Mouse (Mus musculus) stomach, postnatal 0 days (tissue): ENCODE measurements around the gene Iffo2. TPM values are rescaled to one million over a fixed set of nuclear protein-coding genes. Genes with fewer than 3 reads are reported as not detected.

Experiments used
- ATAC-seq: fragments of 200-750 bp; cut with Nextera tagmentation; 2 replicates; pipeline ENCODE4 v1.8.0; 2017; ENCODE audit not compliant: low FRiP score, low TSS enrichment
- DNase-seq: peaks from one replicate; pipeline ENCODE4 v3.0.0-alpha.2; 2016; ENCODE audit warnings: low spot score
- H3K27ac ChIP-seq: fragments of 300-500 bp; sonication (generic); replicated peaks from 2 replicates; pipeline ENCODE4 v1.5.1; 2014; ENCODE audit warnings: mild to moderate bottlenecking, control low read depth
- H3K27me3 ChIP-seq: fragments of 300-500 bp; sonication (generic); 2 replicates; pipeline ENCODE4 v1.6.1; 2014; ENCODE audit warnings: low read length; ENCODE audit not compliant: control insufficient read depth, insufficient read depth
- H3K36me3 ChIP-seq: fragments of 300-500 bp; sonication (generic); 2 replicates; pipeline ENCODE4 v1.6.1; 2014; ENCODE audit warnings: low read length, mixed read lengths; ENCODE audit not compliant: control insufficient read depth, insufficient read depth
- H3K4me1 ChIP-seq: fragments of 300-500 bp; sonication (generic); replicated peaks from 2 replicates; pipeline ENCODE4 v1.6.1; 2014; ENCODE audit warnings: antibody characterized with exemption; ENCODE audit not compliant: control insufficient read depth, insufficient read depth
- H3K4me2 ChIP-seq: fragments of 300-500 bp; sonication (generic); replicated peaks from 2 replicates; pipeline ENCODE4 v1.6.1; 2014; ENCODE audit warnings: low read depth, mild to moderate bottlenecking, control low read depth, moderate library complexity
- H3K4me3 ChIP-seq: fragments of 300-500 bp; sonication (generic); 2 replicates; pipeline ENCODE4 v1.5.1; 2014; ENCODE audit warnings: low read depth, low read length, control low read depth
- H3K9ac ChIP-seq: fragments of 300-500 bp; sonication (generic); 2 replicates; pipeline ENCODE4 v1.6.1; 2014; ENCODE audit warnings: mild to moderate bottlenecking, low read length, control low read depth, mixed read lengths
- H3K9me3 ChIP-seq: fragments of 300-500 bp; sonication (generic); 2 replicates; pipeline ENCODE4 v1.6.1; 2016; ENCODE audit warnings: low read length; ENCODE audit not compliant: control insufficient read depth
- CTCF ChIP-seq: IDR thresholded peaks from 2 replicates; pipeline ENCODE4 v1.5.1; 2016; ENCODE audit warnings: antibody characterized with exemption, low read depth, mild to moderate bottlenecking, moderate library complexity
- EP300 ChIP-seq: optimal IDR thresholded peaks from 2 replicates; pipeline ENCODE3; 2016; ENCODE audit warnings: antibody characterized with exemption
- WGBS: fragments of 180-500 bp; shearing (Covaris S2); extraction: QIAGEN DNeasy Blood & Tissue Kit; methylation state at CpG from one replicate; pipeline ENCODE4 v1.1.7; 2014; 5-methylcytosine and 5-hydroxymethylcytosine counted together
- polyA plus RNA-seq: library from polyadenylated mRNA; unstranded; fragments of >200 nt; fragmentation: Nextera tagmentation; extraction: Ambion mirVana; gene quantifications from 2 replicates; pipeline ENCODE4 v1.2.1, GENCODE M21; 2015

Iffo2 gene
- polyA plus RNA-seq, 1 experiment from 2014 or later, result 4.0 TPM

GRCm38 (mm10) chr4:139598950-139599518 is 68.7 kb downstream of the Iffo2 start:
- H3K4me2 ChIP-seq, result peak overlapping the region; percentile 47
- ATAC-seq, result peak; percentile 73
- H3K27ac ChIP-seq, result peak overlapping the region; percentile 90
- WGBS, result under 1% methylated on average over 12 of the region's 12 CpGs
- DNase-seq, result peak; percentile 88
- peak overlapping the region; percentile 35 for H3K9ac ChIP-seq
- TF ChIP-seq CTCF, result peak; percentile 34
- TF ChIP-seq EP300, result no peak
- peak overlapping the region; percentile 17; the same call in 1 of the 2 replicates for H3K4me3 ChIP-seq
- peaks cover 31% of the 10 kb centered on the region for H3K4me1 ChIP-seq
- H3K9me3 ChIP-seq, result no peaks in the 10 kb centered on the region
- H3K36me3 ChIP-seq, result no peaks in the 10 kb centered on the region
- no peaks in the 10 kb centered on the region for H3K27me3 ChIP-seq

GRCm38 (mm10) chr4:139601519-139602356 is 71.4 kb downstream of the Iffo2 start:
- peaks cover 5% of the 10 kb centered on the region; the same call in 1 of the 2 replicates for H3K36me3 ChIP-seq
- H3K27me3 ChIP-seq, result no peaks in the 10 kb centered on the region
- DNase-seq (no peak), ATAC-seq (peak; percentile 23)
- WGBS, result 35% methylated on average over 7 of the region's 7 CpGs
- TF ChIP-seq CTCF (no peak), EP300 (no peak)
- peak overlapping the region; percentile 9; the same call in 1 of the 2 replicates for H3K4me2 ChIP-seq
- peaks cover 31% of the 10 kb centered on the region for H3K4me1 ChIP-seq
- no peaks in the 10 kb centered on the region for H3K9me3 ChIP-seq
- peak overlapping the region; percentile 38 for H3K9ac ChIP-seq
- H3K4me3 ChIP-seq, result no peak overlapping the region
- peak overlapping the region; percentile 81 for H3K27ac ChIP-seq

GRCm38 (mm10) chr4:139602357-139603244 is 72.3 kb downstream of the Iffo2 start, which contains the start of gene Gm21969:
Gm21969 (plus strand) TSS chr4:139603186.
- Histone ChIP-seq H3K4me1 (peaks cover 24% of the 10 kb centered on the region), H3K9ac (peak within 1 kb of the TSS; percentile 36), H3K4me2 (peak within 1 kb of the TSS; percentile 9; the same call in 1 of the 2 replicates), H3K9me3 (no peaks in the 10 kb centered on the region), H3K36me3 (peaks cover 9% of the 10 kb centered on the region; the same call in 1 of the 2 replicates), H3K4me3 (no peak within 1 kb of the TSS), H3K27me3 (no peaks in the 10 kb centered on the region), H3K27ac (peak within 1 kb of the TSS; percentile 81)
- 55% methylated on average over 14 of the region's 14 CpGs for WGBS
- no peak for ATAC-seq
- peak; percentile 70 for DNase-seq
- TF ChIP-seq EP300, result no peak
- peak; percentile 92 for TF ChIP-seq CTCF

- 85% methylated on average over 11 of the region's 11 CpGs for WGBS
- H3K36me3 ChIP-seq, result peaks cover 12% of the 10 kb centered on the region
- H3K9ac ChIP-seq, result no peak overlapping the region
- ATAC-seq (no peak), DNase-seq (no peak)
- no peaks in the 10 kb centered on the region for H3K27me3 ChIP-seq
- H3K27ac ChIP-seq, result no peak overlapping the region
- no peak for TF ChIP-seq EP300
- TF ChIP-seq CTCF, result no peak
- H3K9me3 ChIP-seq, result no peaks in the 10 kb centered on the region
- no peak overlapping the region for H3K4me3 ChIP-seq
- no peak overlapping the region for H3K4me2 ChIP-seq
- H3K4me1 ChIP-seq, result peaks cover 12% of the 10 kb centered on the region
Measured at GRCm38 (mm10) chr4:139605216-139605615, 74.9 kb downstream of the Iffo2 start.

- no peak for TF ChIP-seq CTCF
- no peak for TF ChIP-seq EP300
- H3K9me3 ChIP-seq, result no peaks in the 10 kb centered on the region
- peaks cover 12% of the 10 kb centered on the region for H3K36me3 ChIP-seq
- H3K9ac ChIP-seq, result no peak overlapping the region
- no peak overlapping the region for H3K27ac ChIP-seq
- peaks cover 8% of the 10 kb centered on the region for H3K4me1 ChIP-seq
- ATAC-seq (no peak; the same call in 1 of the 2 replicates), DNase-seq (no peak)
- 93% methylated on average over 5 of the region's 5 CpGs for WGBS
- H3K27me3 ChIP-seq, result no peaks in the 10 kb centered on the region
- H3K4me3 ChIP-seq, result no peak overlapping the region
- H3K4me2 ChIP-seq, result no peak overlapping the region
Measured at GRCm38 (mm10) chr4:139606732-139607131, 76.4 kb downstream of the Iffo2 start.
